Comparison of ENCODE assay signal across 17 mouse cellular contexts in the genomic region with DNA sequence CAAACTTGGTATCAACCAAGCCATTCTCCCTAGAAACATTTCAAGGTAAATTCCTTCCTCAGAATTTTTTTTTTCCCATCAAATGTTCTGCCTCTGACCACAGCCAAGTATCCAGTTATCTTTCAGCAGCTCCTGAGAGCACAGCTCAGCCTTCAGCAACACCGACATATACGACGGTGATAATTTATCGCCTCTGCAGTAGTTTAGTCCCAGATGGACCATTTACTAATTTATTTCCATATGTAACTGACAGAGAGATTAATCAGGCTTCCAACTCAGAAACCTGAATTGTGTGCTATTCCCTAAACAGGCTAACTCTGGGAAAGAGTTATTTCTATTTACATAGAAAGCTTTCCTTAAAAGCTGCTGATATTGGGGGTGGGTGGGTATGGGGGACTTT.
DNase-seq lines count a peak whose midpoint lies in the region; ATAC-seq lines count a peak whose summit lies in the region.
"Had no signal": no experiment of that assay in that cellular context is flagged by ENCODE, and none has a peak within 500 bp of the region (broad histone marks: within the 10 kb centered on the region; RNA-seq: fewer than 3 reads in every experiment).

No protein-coding gene starts in this region.

- no peaks in the 10 kb centered on the region for H3K9me3 ChIP-seq in hindbrain, embryonic 14.5 days (ENCODE audit: control insufficient read depth, low read length)
- H3K9me3 ChIP-seq in hindbrain, embryonic 10.5 days, result no peaks in the 10 kb centered on the region
- H3K9me3 ChIP-seq: embryonic facial prominence, embryonic 12.5 days; embryonic facial prominence, embryonic 15.5 days had no signal

- H3K4me3 ChIP-seq in hindbrain, embryonic 14.5 days (replicated peaks; ENCODE audit: low read length), result no peak overlapping the region
- H3K4me3 ChIP-seq in hindbrain, embryonic 10.5 days, result no peak overlapping the region
- H3K4me3 ChIP-seq: embryonic facial prominence, embryonic 12.5 days; embryonic facial prominence, embryonic 15.5 days had no signal

- H3K27me3 ChIP-seq in hindbrain, embryonic 14.5 days (ENCODE audit: control insufficient read depth, insufficient read depth, low read length), result no peaks in the 10 kb centered on the region
- no peaks in the 10 kb centered on the region for H3K27me3 ChIP-seq in hindbrain, embryonic 10.5 days (ENCODE audit: insufficient read depth, poor library complexity, severe bottlenecking)
- H3K27me3 ChIP-seq: embryonic facial prominence, embryonic 12.5 days; embryonic facial prominence, embryonic 15.5 days had no signal

- WGBS in hindbrain, embryonic 14.5 days, result 54% methylated on average over 4 of the region's 4 CpGs
- 89% methylated on average over 4 of the region's 4 CpGs for WGBS in hindbrain, embryonic 10.5 days

- H3K4me2 ChIP-seq in hindbrain, embryonic 14.5 days (replicated peaks), result no peak overlapping the region
- H3K4me2 ChIP-seq: embryonic facial prominence, embryonic 12.5 days; embryonic facial prominence, embryonic 15.5 days; heart, embryonic 11.5 days had no signal

- no peak overlapping the region; the same call in 1 of the 2 replicates for H3K27ac ChIP-seq in hindbrain, embryonic 14.5 days
- H3K27ac ChIP-seq in hindbrain, embryonic 10.5 days, result no peak overlapping the region
- H3K27ac ChIP-seq: embryonic facial prominence, embryonic 12.5 days; embryonic facial prominence, embryonic 15.5 days had no signal

- H3K9ac ChIP-seq in hindbrain, embryonic 14.5 days, result no peak overlapping the region
- H3K9ac ChIP-seq: embryonic facial prominence, embryonic 12.5 days; embryonic facial prominence, embryonic 15.5 days; forebrain, postnatal 0 days had no signal

- no peaks in the 10 kb centered on the region for H3K36me3 ChIP-seq in hindbrain, embryonic 14.5 days (replicated peaks; ENCODE audit: control insufficient read depth, insufficient read depth)
- H3K36me3 ChIP-seq in hindbrain, embryonic 10.5 days, result peaks cover 5% of the 10 kb centered on the region; the same call in 1 of the 2 replicates
- H3K36me3 ChIP-seq: embryonic facial prominence, embryonic 12.5 days; embryonic facial prominence, embryonic 15.5 days had no signal

- H3K4me1 ChIP-seq in hindbrain, embryonic 14.5 days (replicated peaks; ENCODE audit: control insufficient read depth, insufficient read depth, low read length), result peaks cover 30% of the 10 kb centered on the region
- peaks cover 14% of the 10 kb centered on the region for H3K4me1 ChIP-seq in hindbrain, embryonic 10.5 days (replicated peaks)

- ATAC-seq in hindbrain, embryonic 14.5 days (ENCODE audit: low FRiP score), result no peak
- ATAC-seq: activated CD4-positive, CD25-positive, alpha-beta regulatory T cell, adult 4 months; forebrain, embryonic 14.5 days; forebrain, postnatal 0 days had no signal

- DNase-seq in embryo, embryonic 11 days, result peak; percentile 26
- DNase-seq in embryo, embryonic 10.5 days (ENCODE audit: low spot score), result no peak
- DNase-seq in hindbrain, embryonic 14.5 days (ENCODE audit: low spot score), result peak; percentile 51
- no peak for DNase-seq in hindbrain, embryonic 10.5 days (ENCODE audit: low spot score)
- peak; percentile 66 for DNase-seq in mesoderm, embryonic 11.5 days (ENCODE audit: low read depth, low spot score)
- DNase-seq in layer of hippocampus, postnatal 25 days (ENCODE audit: extremely low spot score in 1 of 2, low spot score in 1 of 2), result no peak
- DNase-seq: adrenal gland, adult 8-10 months; adrenal gland, postnatal 25 days; cerebellum, adult 11-12 months; cerebellum, adult 8-10 months; cerebellum, postnatal 36 days; forebrain, postnatal 0 days had no signal

Comparison
In these comparisons a context has a peak if more than half of its experiments do, and no peak if none do; other contexts are left out.
1. DNase-seq: peak in embryo, embryonic 11 days (single experiment), hindbrain, embryonic 14.5 days (single experiment) and mesoderm, embryonic 11.5 days (single experiment); none in embryo, embryonic 10.5 days (single experiment), hindbrain, embryonic 10.5 days (single experiment) and layer of hippocampus, postnatal 25 days (0 of 2).